Mouse (Mus musculus): ENCODE data around the gene Sntb2. TPM values are rescaled to one million over a fixed set of nuclear protein-coding genes. Genes with fewer than 3 reads are reported as not detected.
"Not testable (repeated sequence)": the region's sequence is repeated elsewhere in the genome, so short reads cannot be mapped to it uniquely, and the experiment has no call there.

The Sntb2 gene
- total RNA-seq (2015) (7.7 and 8.5 TPM in 2 replicates), total RNA-seq (2017) (12.0 and 13.3 TPM in 2 replicates)

GRCm38 (mm10) chr8:106935324-106935869 is at the start of gene Sntb2:
TSS of gene Sntb2 (plus strand) at chr8:106935750.
- peak; percentile 91 for ATAC-seq (ENCODE audit: poor library complexity, severe bottlenecking)

GRCm38 (mm10) chr8:106887336-106888189 is 48.0 kb upstream of the Sntb2 start:
- ATAC-seq (ENCODE audit: poor library complexity, severe bottlenecking): peak; percentile 93

- ATAC-seq (ENCODE audit: poor library complexity, severe bottlenecking): no peak
These were observed 46.7 kb upstream of the Sntb2 start for GRCm38 (mm10) chr8:106888803-106889202.

GRCm38 (mm10) chr8:106892210-106892805 is 43.2 kb upstream of the Sntb2 start:
- ATAC-seq (ENCODE audit: poor library complexity, severe bottlenecking): 0 out of 2 replicates have a peak, but pooled peaks have one; percentile 18

DNA sequence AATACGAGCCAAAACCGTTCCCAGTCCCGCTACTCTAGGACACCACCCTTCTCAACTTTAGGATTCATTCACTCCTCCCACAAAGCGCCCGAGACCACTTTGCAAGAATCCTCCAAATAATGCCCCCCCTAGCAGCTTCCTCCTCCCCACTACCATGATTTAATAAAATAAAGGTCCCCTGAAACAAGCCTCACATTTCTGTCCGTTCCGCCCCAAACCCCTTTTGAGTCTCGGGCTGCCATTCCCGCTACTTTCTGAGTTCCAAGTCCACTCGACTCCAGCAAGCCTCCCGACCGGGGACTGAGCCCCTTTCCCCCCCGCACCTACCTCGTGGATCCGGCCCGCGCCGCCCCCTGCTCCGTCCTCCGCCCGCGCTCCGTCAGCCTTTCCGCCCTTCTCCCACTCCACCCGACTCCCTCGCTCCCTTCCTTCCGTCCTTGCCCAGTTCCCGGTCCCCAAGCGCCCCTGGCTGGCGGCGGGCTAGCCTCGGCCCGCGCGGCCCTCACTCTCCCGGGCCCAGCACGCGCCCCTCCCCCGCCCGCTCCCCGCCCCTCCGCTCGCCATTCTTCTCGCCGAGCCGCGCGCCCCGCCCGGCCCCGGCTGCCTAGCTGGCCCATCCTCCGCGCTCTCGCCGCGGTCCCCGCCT is 42.6 kb upstream of the Sntb2 start:
- peak; percentile 29; the same call in 1 of the 2 replicates for ATAC-seq (ENCODE audit: poor library complexity, severe bottlenecking)

- peak; percentile 96 for ATAC-seq (ENCODE audit: poor library complexity, severe bottlenecking)
These were observed 41.9 kb upstream of the Sntb2 start, which contains the start of gene Utp4 for GRCm38 (mm10) chr8:106893481-106894156. TSS of gene Utp4 (plus strand) at chr8:106893636.

- ATAC-seq (ENCODE audit: poor library complexity, severe bottlenecking): no peak
These were observed 36.1 kb upstream of the Sntb2 start for GRCm38 (mm10) chr8:106899473-106899872.

DNA sequence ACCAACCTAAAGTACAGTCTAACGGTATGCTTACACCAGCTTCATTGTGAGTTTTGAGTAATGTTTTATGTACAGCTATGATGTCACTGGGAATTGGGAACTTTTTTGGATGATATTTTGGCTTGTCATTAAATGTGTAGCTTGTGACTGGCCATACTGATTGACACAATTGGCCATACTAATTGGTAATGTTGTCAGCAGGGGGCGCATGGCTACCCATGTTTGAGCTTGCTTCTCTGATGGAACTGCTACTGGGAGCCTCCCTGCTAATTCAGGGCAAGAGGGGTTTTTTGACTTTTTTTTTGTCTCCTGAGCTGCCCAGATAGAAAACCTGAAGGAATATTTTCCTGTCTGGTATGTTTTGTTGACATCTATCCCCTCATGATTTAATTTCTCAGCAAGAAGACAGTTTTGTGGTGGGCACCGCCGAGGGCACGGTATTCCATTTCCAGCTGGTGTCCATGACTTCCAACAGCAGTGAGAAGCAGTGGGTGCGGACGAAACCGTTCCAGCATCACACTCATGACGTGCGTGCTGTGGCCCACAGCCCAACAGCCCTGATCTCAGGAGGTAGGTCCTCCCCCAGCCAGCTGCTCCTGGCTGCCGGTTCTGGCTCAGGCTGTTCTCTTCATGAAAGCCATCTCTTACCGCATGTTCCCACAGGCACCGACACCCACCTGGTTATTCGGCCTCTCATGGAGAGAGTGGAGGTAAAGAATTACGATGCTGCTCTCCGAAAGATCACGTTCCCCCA is 29.6 kb upstream of the Sntb2 start:
- ATAC-seq (ENCODE audit: poor library complexity, severe bottlenecking): peak; percentile 80

- ATAC-seq (ENCODE audit: poor library complexity, severe bottlenecking): no peak
These were observed 28.9 kb upstream of the Sntb2 start for GRCm38 (mm10) chr8:106906635-106907034.

- ATAC-seq (ENCODE audit: poor library complexity, severe bottlenecking): no peak
These were observed 28.1 kb upstream of the Sntb2 start for GRCm38 (mm10) chr8:106907450-106907849.

DNA sequence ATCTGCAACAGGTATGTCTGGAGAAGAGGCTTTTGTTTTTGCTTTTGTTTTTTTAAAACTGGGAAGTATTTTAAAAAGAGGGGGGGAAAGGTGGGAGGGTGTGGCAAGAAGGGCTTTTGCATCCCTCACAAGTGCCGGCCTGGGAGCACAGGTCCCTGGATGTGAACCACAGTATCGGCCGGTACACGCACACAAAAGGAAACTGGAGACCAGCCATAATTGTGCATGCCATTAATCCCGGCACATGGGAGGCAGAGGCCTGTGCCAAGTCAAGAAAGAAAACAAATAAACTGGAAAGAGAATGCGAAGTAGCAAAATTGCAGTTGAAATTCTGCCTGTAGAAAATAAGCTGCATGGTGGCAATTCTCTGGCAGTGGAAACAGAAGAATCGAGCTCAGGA is 27.3 kb upstream of the Sntb2 start:
- ATAC-seq (ENCODE audit: poor library complexity, severe bottlenecking): no peak

DNA sequence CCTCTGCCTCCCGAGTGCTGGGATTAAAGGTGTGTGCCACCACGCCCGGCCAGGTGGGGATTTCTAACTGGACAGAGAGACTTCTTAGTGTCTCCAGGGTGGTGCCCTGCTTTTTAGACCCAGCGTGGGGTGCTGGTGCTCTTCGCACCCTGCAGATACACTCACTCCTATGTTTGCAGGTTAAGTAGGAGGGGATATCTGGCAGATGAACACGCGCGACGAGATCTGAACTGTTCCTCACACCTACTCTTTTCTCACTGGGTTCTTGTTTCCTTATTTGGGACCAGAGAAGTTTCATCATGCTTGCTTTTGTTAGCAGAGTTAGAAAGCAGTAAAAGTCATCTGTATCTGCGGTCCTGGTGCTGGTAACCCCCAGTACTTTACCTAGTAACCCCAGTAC is 21.9 kb upstream of the Sntb2 start:
- ATAC-seq (ENCODE audit: poor library complexity, severe bottlenecking): no peak

GRCm38 (mm10) chr8:106919721-106920394 is 15.7 kb upstream of the Sntb2 start:
- ATAC-seq (ENCODE audit: poor library complexity, severe bottlenecking): no peak

DNA sequence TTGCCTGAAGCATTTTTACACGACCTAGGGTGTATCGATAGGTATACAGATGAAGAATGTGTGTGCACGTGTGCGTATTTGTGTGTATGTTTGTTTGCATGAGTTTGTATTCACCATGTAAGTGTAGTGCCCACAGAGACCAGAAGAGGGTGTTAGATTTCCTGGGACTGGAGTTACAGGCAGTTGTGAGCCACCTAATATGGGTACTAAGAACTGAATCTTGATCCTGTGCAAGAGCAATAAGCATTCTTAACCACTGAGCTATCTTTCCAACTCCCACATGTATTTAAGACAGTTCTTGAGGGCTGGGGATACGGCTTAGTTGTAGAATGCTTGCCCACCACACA is 15.2 kb upstream of the Sntb2 start:
- ATAC-seq (ENCODE audit: poor library complexity, severe bottlenecking): no peak

DNA sequence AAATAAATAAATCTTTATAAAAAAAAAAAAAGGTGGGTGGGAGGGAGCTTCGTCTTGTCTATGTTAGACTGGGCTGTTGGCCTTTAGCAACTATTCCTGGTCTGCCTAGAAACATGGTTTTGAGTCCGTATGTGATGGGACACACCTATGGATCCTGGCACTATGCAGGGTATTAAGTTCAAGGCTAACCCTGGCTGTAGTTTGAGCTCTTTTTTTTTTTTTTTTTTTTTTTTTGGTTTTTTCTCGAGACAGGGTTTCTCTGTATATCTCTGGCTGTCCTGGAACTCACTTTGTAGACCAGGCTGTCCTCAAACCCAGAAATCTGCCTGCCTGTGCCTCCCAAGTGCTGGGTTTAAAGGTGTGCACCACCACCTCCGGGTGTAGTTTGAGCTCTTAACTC is 11.5 kb upstream of the Sntb2 start:
- ATAC-seq (ENCODE audit: poor library complexity, severe bottlenecking): no peak

- no peak for ATAC-seq (ENCODE audit: poor library complexity, severe bottlenecking)
These were observed 10.6 kb upstream of the Sntb2 start for GRCm38 (mm10) chr8:106924904-106925349.

GRCm38 (mm10) chr8:106925446-106925845 is 10.1 kb upstream of the Sntb2 start:
- no peak for ATAC-seq (ENCODE audit: poor library complexity, severe bottlenecking)

GRCm38 (mm10) chr8:106927247-106927646 is 8.3 kb upstream of the Sntb2 start:
- ATAC-seq (ENCODE audit: poor library complexity, severe bottlenecking): peak; percentile 88

DNA sequence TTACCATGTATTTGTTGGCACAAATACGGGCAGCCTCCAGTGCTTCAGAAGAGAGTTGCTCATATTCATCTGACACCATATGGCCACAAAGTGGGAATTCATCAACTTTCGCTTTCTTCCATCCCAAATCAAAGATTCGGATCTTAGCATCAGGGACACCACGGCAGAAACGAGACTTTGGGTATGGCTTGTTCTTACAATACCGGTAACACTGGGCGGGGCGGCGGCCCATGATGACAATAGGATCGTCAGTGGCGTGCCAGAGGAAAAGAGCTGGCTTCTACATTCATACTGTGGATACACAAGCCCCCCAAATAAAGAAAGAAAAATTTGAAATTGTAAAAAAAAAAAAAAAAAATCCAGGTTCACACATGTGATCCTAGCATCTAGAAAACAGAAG is 7.4 kb upstream of the Sntb2 start:
- ATAC-seq (ENCODE audit: poor library complexity, severe bottlenecking): not testable (repeated sequence)

Measured in megakaryocyte, adult 5-6 weeks (primary cell).